Mouse (Mus musculus): Measurements from ENCODE around the gene Pik3c2b. TPM values are rescaled to one million over a fixed set of nuclear protein-coding genes. Genes with fewer than 3 reads are reported as not detected.

The Pik3c2b gene
- polyA plus RNA-seq, 1 experiment, result 0.07 TPM

GRCm38 (mm10) chr1:133069275-133070120 lies 24.0 kb downstream of the Pik3c2b start:
- Histone ChIP-seq H3K27ac (ENCODE audit: insufficient read depth, low read depth, low read length) (no peak overlapping the region), H3K4me1 (ENCODE audit: control insufficient read depth, insufficient read depth, low read length) (peaks cover 11% of the 10 kb centered on the region), H3K4me3 (ENCODE audit: insufficient read depth, low read length) (no peak overlapping the region)
- TF ChIP-seq CTCF (IDR thresholded peaks at IDR 0.05; ENCODE audit: low read depth, low read length) (no peak), POLR2A (IDR thresholded peaks at IDR 0.05; ENCODE audit: borderline replicate concordance, low read depth, low read length) (no peak)

- Histone ChIP-seq H3K27ac (ENCODE audit: insufficient read depth, low read depth, low read length) (no peak overlapping the region), H3K4me3 (ENCODE audit: insufficient read depth, low read length) (no peak overlapping the region), H3K4me1 (ENCODE audit: control insufficient read depth, insufficient read depth, low read length) (peaks cover 11% of the 10 kb centered on the region)
- no peak for TF ChIP-seq CTCF (IDR thresholded peaks at IDR 0.05; ENCODE audit: low read depth, low read length)
- no peak for TF ChIP-seq POLR2A (IDR thresholded peaks at IDR 0.05; ENCODE audit: borderline replicate concordance, low read depth, low read length)
These were observed 24.7 kb downstream of the Pik3c2b start for GRCm38 (mm10) chr1:133070157-133070556.

GRCm38 (mm10) chr1:133071666-133072381 lies 26.4 kb downstream of the Pik3c2b start:
- peaks cover 11% of the 10 kb centered on the region for H3K4me1 ChIP-seq (ENCODE audit: control insufficient read depth, insufficient read depth, low read length)
- H3K4me3 ChIP-seq (ENCODE audit: insufficient read depth, low read length), result no peak overlapping the region
- no peak overlapping the region for H3K27ac ChIP-seq (ENCODE audit: insufficient read depth, low read depth, low read length)
- TF ChIP-seq CTCF (IDR thresholded peaks at IDR 0.05; ENCODE audit: low read depth, low read length), result no peak

DNA sequence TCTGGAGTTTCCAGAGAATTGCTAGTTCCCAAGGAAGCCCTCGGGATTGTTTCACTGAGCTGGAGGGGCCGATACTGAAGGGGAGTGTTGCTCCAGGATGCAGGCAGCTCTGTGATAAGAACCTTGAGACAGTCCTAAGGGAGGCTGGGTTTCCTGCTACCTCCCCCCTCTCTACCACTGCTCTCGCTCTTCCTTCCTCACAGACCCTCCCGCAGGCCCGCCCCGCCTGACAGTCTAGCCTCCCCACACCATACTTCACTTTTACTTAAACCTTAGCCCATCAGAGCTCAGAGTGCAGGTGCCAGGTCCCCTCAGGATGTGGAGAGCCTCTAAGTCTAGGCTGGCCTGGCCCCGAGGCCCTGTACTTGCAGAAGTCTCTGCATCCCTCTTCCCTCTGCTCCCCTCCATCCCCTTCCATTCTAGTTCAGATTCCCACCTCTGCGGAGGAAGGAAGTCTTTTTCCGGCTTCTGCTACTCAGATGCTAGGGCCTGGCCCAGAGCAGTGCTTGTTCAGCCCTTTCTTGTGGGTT lies 27.9 kb downstream of the Pik3c2b start:
- H3K4me3 ChIP-seq (ENCODE audit: insufficient read depth, low read length), result no peak overlapping the region
- TF ChIP-seq POLR2A (IDR thresholded peaks at IDR 0.05; ENCODE audit: borderline replicate concordance, low read depth, low read length) (no peak), CTCF (IDR thresholded peaks at IDR 0.05; ENCODE audit: low read depth, low read length) (no peak)
- H3K27ac ChIP-seq (ENCODE audit: insufficient read depth, low read depth, low read length), result no peak overlapping the region
- H3K4me1 ChIP-seq (ENCODE audit: control insufficient read depth, insufficient read depth, low read length), result peaks cover 11% of the 10 kb centered on the region

DNA sequence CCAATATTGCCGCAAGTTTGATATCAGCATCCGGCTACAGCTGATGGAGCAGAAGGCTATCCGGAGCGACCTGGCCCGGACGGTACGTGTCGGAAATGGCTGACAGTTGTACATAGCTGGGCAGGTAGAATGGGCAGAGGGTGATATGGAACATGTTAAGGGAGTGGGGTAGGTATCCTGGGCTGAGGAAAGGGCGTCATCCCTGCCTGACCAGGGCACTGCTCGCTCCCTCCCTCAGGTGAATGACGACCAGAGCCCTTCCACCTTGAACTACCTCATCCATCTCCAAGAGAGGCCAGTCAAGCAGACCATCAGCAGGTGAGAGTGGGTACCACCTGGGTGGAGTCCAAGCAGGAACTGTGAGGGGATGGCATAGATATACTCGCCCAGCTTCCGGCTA lies 29.1 kb downstream of the Pik3c2b start:
- TF ChIP-seq CTCF (IDR thresholded peaks at IDR 0.05; ENCODE audit: low read depth, low read length) (no peak), POLR2A (IDR thresholded peaks at IDR 0.05; ENCODE audit: borderline replicate concordance, low read depth, low read length) (no peak)
- no peak overlapping the region for H3K4me3 ChIP-seq (ENCODE audit: insufficient read depth, low read length)
- no peak overlapping the region for H3K27ac ChIP-seq (ENCODE audit: insufficient read depth, low read depth, low read length)
- H3K4me1 ChIP-seq (ENCODE audit: control insufficient read depth, insufficient read depth, low read length), result peaks cover 11% of the 10 kb centered on the region

DNA sequence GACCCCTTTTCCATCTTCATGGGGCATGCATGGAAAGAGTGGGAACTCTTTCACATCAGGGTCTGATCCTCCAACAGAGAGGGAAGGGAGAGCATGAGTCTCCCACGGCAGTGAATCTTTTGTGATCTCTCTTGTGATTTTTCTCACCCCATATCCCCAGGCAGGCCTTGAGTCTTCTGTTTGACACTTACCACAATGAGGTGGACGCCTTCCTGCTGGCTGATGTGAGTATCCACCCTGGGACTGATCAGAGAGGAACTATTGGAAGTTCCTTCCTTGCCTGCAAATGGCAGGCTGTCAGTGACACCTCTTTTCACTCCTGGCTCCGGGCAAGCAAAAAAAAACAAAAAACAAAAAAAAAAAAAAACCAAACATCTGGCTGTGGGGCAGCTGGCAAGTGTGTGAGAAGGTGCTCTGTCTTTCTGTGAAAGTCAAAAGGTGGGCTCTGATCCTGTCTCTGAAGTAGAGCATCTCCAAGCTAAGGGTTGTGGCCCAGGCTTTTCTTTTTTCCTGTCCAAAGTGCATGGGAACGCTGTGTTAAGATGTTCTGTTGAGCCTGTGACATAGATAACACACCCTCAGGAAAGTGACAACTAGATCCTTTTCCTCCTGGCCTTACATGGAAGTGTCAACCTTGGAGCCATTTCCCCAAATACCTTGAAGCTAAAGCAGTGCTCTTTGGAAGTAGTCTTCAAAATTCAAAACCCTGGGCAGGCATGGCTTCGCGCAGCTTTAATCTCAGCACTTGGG lies 30.4 kb downstream of the Pik3c2b start:
- TF ChIP-seq CTCF (IDR thresholded peaks at IDR 0.05; ENCODE audit: low read depth, low read length) (no peak), POLR2A (IDR thresholded peaks at IDR 0.05; ENCODE audit: borderline replicate concordance, low read depth, low read length) (no peak)
- H3K4me3 ChIP-seq (ENCODE audit: insufficient read depth, low read length), result no peak overlapping the region
- peaks cover 4% of the 10 kb centered on the region for H3K4me1 ChIP-seq (ENCODE audit: control insufficient read depth, insufficient read depth, low read length)
- no peak overlapping the region for H3K27ac ChIP-seq (ENCODE audit: insufficient read depth, low read depth, low read length)

GRCm38 (mm10) chr1:133076681-133077514 lies 31.4 kb downstream of the Pik3c2b start:
- Histone ChIP-seq H3K27ac (ENCODE audit: insufficient read depth, low read depth, low read length) (no peak overlapping the region), H3K4me3 (ENCODE audit: insufficient read depth, low read length) (no peak overlapping the region), H3K4me1 (ENCODE audit: control insufficient read depth, insufficient read depth, low read length) (no peaks in the 10 kb centered on the region; the same call in 1 of the 2 replicates)
- no peak for TF ChIP-seq CTCF (IDR thresholded peaks at IDR 0.05; ENCODE audit: low read depth, low read length)
- TF ChIP-seq POLR2A (IDR thresholded peaks at IDR 0.05; ENCODE audit: borderline replicate concordance, low read depth, low read length), result no peak

- no peak overlapping the region for H3K27ac ChIP-seq (ENCODE audit: insufficient read depth, low read depth, low read length)
- no peaks in the 10 kb centered on the region; the same call in 1 of the 2 replicates for H3K4me1 ChIP-seq (ENCODE audit: control insufficient read depth, insufficient read depth, low read length)
- TF ChIP-seq POLR2A (IDR thresholded peaks at IDR 0.05; ENCODE audit: borderline replicate concordance, low read depth, low read length), result no peak
- TF ChIP-seq CTCF (IDR thresholded peaks at IDR 0.05; ENCODE audit: low read depth, low read length), result no peak
- no peak overlapping the region for H3K4me3 ChIP-seq (ENCODE audit: insufficient read depth, low read length)
These were observed 32.3 kb downstream of the Pik3c2b start for GRCm38 (mm10) chr1:133077606-133078337.

All from bone marrow macrophage, adult 2 months (primary cell).